Mouse (Mus musculus): ENCODE measurements around the gene Ggt1. TPM values are rescaled to one million over a fixed set of nuclear protein-coding genes. Genes with fewer than 3 reads are reported as not detected.

Ggt1 gene
- total and polyA plus RNA-seq, 3 experiments, result 1.3 to 3.8 (median 2.1) TPM

GRCm38 (mm10) chr10:75627490-75627889 is 66.1 kb downstream of the Ggt1 start:
- Histone ChIP-seq H3K36me3 (replicated peaks in 1 of 2; ENCODE audit: control insufficient read depth in 1 of 2, insufficient read depth in 1 of 2, low read length in 1 of 2) (no peaks in the 10 kb centered on the region), H3K9me3 (replicated peaks; ENCODE audit: low read length) (peaks cover 6% of the 10 kb centered on the region), H3K9ac (ENCODE audit: insufficient read depth, low read depth) (no peak overlapping the region), H3K4me3 (replicated peaks in 1 of 3; ENCODE audit: low read depth in 2 of 3, low read length in 2 of 3, poor library complexity in 1 of 3) (no peak overlapping the region), H3K79me2 (replicated peaks; ENCODE audit: control insufficient read depth, extremely low read depth, insufficient read depth, poor library complexity, severe bottlenecking) (no peaks in the 10 kb centered on the region), H3K27me3 (replicated peaks) (no peaks in the 10 kb centered on the region), H3K4me1 (ENCODE audit: control insufficient read depth in 1 of 2, insufficient read depth in 2 of 2) (no peaks in the 10 kb centered on the region), H3K4me2 (ENCODE audit: insufficient read depth, low read depth, poor library complexity, severe bottlenecking) (no peak overlapping the region), H3K27ac (ENCODE audit: insufficient read depth, low read depth) (no peak overlapping the region)
- no peak for TF ChIP-seq ETS1 (conservative IDR thresholded peaks at IDR 0.05; ENCODE audit: low read depth, low read length)
- TF ChIP-seq NELFE (IDR thresholded peaks at IDR 0.05; ENCODE audit: low read depth, low read length), result no peak
- no peak for TF ChIP-seq BHLHE40 (IDR thresholded peaks at IDR 0.05; ENCODE audit: low read depth, low read length)
- TF ChIP-seq JUN (IDR thresholded peaks at IDR 0.05; ENCODE audit: insufficient read depth, low read depth, low read length), result no peak
- no peak for TF ChIP-seq ZC3H11A (IDR thresholded peaks at IDR 0.05; ENCODE audit: low read depth, low read length)
- no peak for TF ChIP-seq MEF2A (IDR thresholded peaks at IDR 0.05; ENCODE audit: borderline replicate concordance, low read depth, low read length)
- TF ChIP-seq MXI1 (IDR thresholded peaks at IDR 0.05; ENCODE audit: low read depth, low read length), result no peak
- no peak for TF ChIP-seq USF1 (IDR thresholded peaks at IDR 0.05; ENCODE audit: low read depth, low read length)
- no peak for TF ChIP-seq IRF4 (IDR thresholded peaks at IDR 0.05; ENCODE audit: low read depth, low read length)
- no peak for TF ChIP-seq MAZ (IDR thresholded peaks at IDR 0.05; ENCODE audit: low read depth, low read length)
- no peak for TF ChIP-seq MAFK (IDR thresholded peaks at IDR 0.05; ENCODE audit: insufficient replicate concordance, low read length)
- no peak for TF ChIP-seq SMC3 (IDR thresholded peaks at IDR 0.05; ENCODE audit: low read depth, low read length)
- in situ Hi-C loops (cut with MboI; ENCODE audit: low pct_ligation_motif_present, low pct_unique_long_range_greater_than_20kb, low sequenced_read_pairs) (no loop called here), dilution Hi-C loops (cut with MboI; ENCODE audit: extremely low pct_ligation_motif_present, extremely low pct_unique_long_range_greater_than_20kb, low sequenced_read_pairs) (no loop called here)
- no peak for DNase-seq (ENCODE audit: extremely low read depth)

GRCm38 (mm10) chr10:75632633-75633032 is 71.2 kb downstream of the Ggt1 start:
- H3K9me3 ChIP-seq (replicated peaks; ENCODE audit: low read length), result peaks cover 6% of the 10 kb centered on the region
- TF ChIP-seq USF2 (conservative IDR thresholded peaks at IDR 0.05; ENCODE audit: low read depth, low read length), result no peak
- no peak for TF ChIP-seq MYC (IDR thresholded peaks at IDR 0.05; ENCODE audit: low read depth, low read length)
- TF ChIP-seq MEF2A (IDR thresholded peaks at IDR 0.05; ENCODE audit: borderline replicate concordance, low read depth, low read length), result no peak
- TF ChIP-seq IRF4 (IDR thresholded peaks at IDR 0.05; ENCODE audit: low read depth, low read length), result no peak
- no peak for TF ChIP-seq USF1 (IDR thresholded peaks at IDR 0.05; ENCODE audit: low read depth, low read length)
- TF ChIP-seq ZMIZ1 (IDR thresholded peaks at IDR 0.05; ENCODE audit: low read depth, low read length), result no peak
- no peak for TF ChIP-seq UBTF (IDR thresholded peaks at IDR 0.05; ENCODE audit: low read depth, low read length)
- TF ChIP-seq RCOR1 (conservative IDR thresholded peaks at IDR 0.05; ENCODE audit: low read depth, low read length), result no peak
- no peak for TF ChIP-seq ELF1 (IDR thresholded peaks at IDR 0.05; ENCODE audit: low read depth, low read length)
- no peak for TF ChIP-seq MAZ (IDR thresholded peaks at IDR 0.05; ENCODE audit: low read depth, low read length)
- TF ChIP-seq NELFE (IDR thresholded peaks at IDR 0.05; ENCODE audit: low read depth, low read length), result no peak
- TF ChIP-seq EP300 (IDR thresholded peaks at IDR 0.05; ENCODE audit: low read length), result no peak
- TF ChIP-seq ZC3H11A (IDR thresholded peaks at IDR 0.05; ENCODE audit: low read depth, low read length), result no peak
- DNase-seq (ENCODE audit: extremely low read depth), result no peak
- no peak overlapping the region for H3K9ac ChIP-seq (ENCODE audit: insufficient read depth, low read depth)
- in situ Hi-C loops (cut with MboI; ENCODE audit: low pct_ligation_motif_present, low pct_unique_long_range_greater_than_20kb, low sequenced_read_pairs), result loop anchor here (10.0 kb wide), 1 partner anchor 48 kb away; the partner anchor contains the start of gene Ggt5
- H3K4me3 ChIP-seq (replicated peaks in 1 of 3; ENCODE audit: low read depth in 2 of 3, low read length in 2 of 3, poor library complexity in 1 of 3), result no peak overlapping the region
- H3K27ac ChIP-seq (ENCODE audit: insufficient read depth, low read depth), result no peak overlapping the region
- no peaks in the 10 kb centered on the region for H3K79me2 ChIP-seq (replicated peaks; ENCODE audit: control insufficient read depth, extremely low read depth, insufficient read depth, poor library complexity, severe bottlenecking)
- no peak overlapping the region for H3K4me2 ChIP-seq (ENCODE audit: insufficient read depth, low read depth, poor library complexity, severe bottlenecking)
- H3K36me3 ChIP-seq (replicated peaks in 1 of 2; ENCODE audit: control insufficient read depth in 1 of 2, insufficient read depth in 1 of 2, low read length in 1 of 2), result peaks cover 0 to 11% of the 10 kb centered on the region in 2 experiments
- peaks cover 2 to 18% of the 10 kb centered on the region in 2 experiments; a peak in 2 of 4 replicates for H3K4me1 ChIP-seq (ENCODE audit: control insufficient read depth in 1 of 2, insufficient read depth in 2 of 2)
- dilution Hi-C loops (cut with MboI; ENCODE audit: extremely low pct_ligation_motif_present, extremely low pct_unique_long_range_greater_than_20kb, low sequenced_read_pairs), result no loop called here
- H3K27me3 ChIP-seq (replicated peaks), result no peaks in the 10 kb centered on the region
